14 mouse cellular contexts compared by ENCODE assay signal in genomic region chr5:118650007-118650548, GRCm38 (mm10).
A peak's percentile ranks its signal among the peaks of the same experiment; 100 is the strongest.
DNase-seq lines count a peak whose midpoint lies in the region; ATAC-seq and TF ChIP-seq lines count a peak whose summit lies in the region.
"Had no signal": no experiment of that assay in that cellular context is flagged by ENCODE, and none has a peak within 500 bp of the region (broad histone marks: within the 10 kb centered on the region; RNA-seq: fewer than 3 reads in every experiment).

No protein-coding gene starts in this region.

- H3K4me1 ChIP-seq in forebrain, postnatal 0 days (ENCODE audit: insufficient read depth) = peaks cover 6% of the 10 kb centered on the region; the same call in 1 of the 2 replicates
- peaks cover 44% of the 10 kb centered on the region for H3K4me1 ChIP-seq in forebrain, embryonic 10.5 days
- peaks cover 36% of the 10 kb centered on the region for H3K4me1 ChIP-seq in liver, embryonic 11.5 days (replicated peaks; ENCODE audit: control insufficient read depth, insufficient read depth, low read length)
- peaks cover 60% of the 10 kb centered on the region for H3K4me1 ChIP-seq in liver, embryonic 12.5 days
- peaks cover 11% of the 10 kb centered on the region for H3K4me1 ChIP-seq in stomach, postnatal 0 days (replicated peaks; ENCODE audit: control insufficient read depth, insufficient read depth)

- H3K36me3 ChIP-seq in forebrain, postnatal 0 days (ENCODE audit: insufficient read depth) = no peaks in the 10 kb centered on the region; the same call in 1 of the 2 replicates
- no peaks in the 10 kb centered on the region for H3K36me3 ChIP-seq in forebrain, embryonic 10.5 days (replicated peaks)
- H3K36me3 ChIP-seq in liver, embryonic 11.5 days (ENCODE audit: control insufficient read depth, insufficient read depth, low read length) = no peaks in the 10 kb centered on the region
- H3K36me3 ChIP-seq in liver, embryonic 12.5 days = no peaks in the 10 kb centered on the region
- H3K36me3 ChIP-seq in stomach, postnatal 0 days (ENCODE audit: control insufficient read depth, insufficient read depth, low read length) = no peaks in the 10 kb centered on the region
- H3K36me3 ChIP-seq: limb, embryonic 12.5 days; midbrain, embryonic 13.5 days; neural tube, embryonic 15.5 days had no signal

- H3K4me2 ChIP-seq in forebrain, postnatal 0 days (ENCODE audit: low read depth) = no peak overlapping the region
- no peak overlapping the region for H3K4me2 ChIP-seq in liver, embryonic 11.5 days
- no peak overlapping the region for H3K4me2 ChIP-seq in liver, embryonic 12.5 days
- peak overlapping the region; percentile 12; the same call in 1 of the 2 replicates for H3K4me2 ChIP-seq in stomach, postnatal 0 days (replicated peaks; ENCODE audit: low read depth)
- H3K4me2 ChIP-seq: limb, embryonic 12.5 days; liver, embryonic 15.5 days; midbrain, embryonic 13.5 days; neural tube, embryonic 15.5 days had no signal

- peak; percentile 73; the same call in 1 of the 2 replicates for ATAC-seq in forebrain, postnatal 0 days
- no peak for ATAC-seq in liver, embryonic 11.5 days (replicated peaks; ENCODE audit: low FRiP score)
- no peak for ATAC-seq in liver, embryonic 12.5 days
- no peak; the same call in 1 of the 2 replicates for ATAC-seq in stomach, postnatal 0 days (ENCODE audit: low FRiP score, low TSS enrichment)
- ATAC-seq in cerebellum, adult (ENCODE audit: insufficient number of reproducible peaks, low FRiP score, low TSS enrichment) = no peak
- ATAC-seq: midbrain, embryonic 13.5 days had no signal

- TF ChIP-seq EP300 in stomach, postnatal 0 days (optimal IDR thresholded peaks at IDR 0.05) = no peak

- TF ChIP-seq CTCF in forebrain, postnatal 0 days (IDR thresholded peaks at IDR 0.05; ENCODE audit: low read depth) = no peak
- TF ChIP-seq CTCF in stomach, postnatal 0 days (IDR thresholded peaks at IDR 0.05; ENCODE audit: low read depth) = no peak

- peak; percentile 48 for DNase-seq in forebrain, postnatal 0 days
- no peak for DNase-seq in forebrain, embryonic 10.5 days (ENCODE audit: extremely low spot score, low spot score)
- no peak for DNase-seq in liver, embryonic 11.5 days (ENCODE audit: low spot score)
- peak; percentile 50 for DNase-seq in brain, adult 2 months (ENCODE audit: low read depth, low spot score)
- DNase-seq in stomach, postnatal 0 days (ENCODE audit: low spot score) = no peak
- DNase-seq: right cerebral cortex, postnatal 4 days; thymus, adult 18-20 months had no signal

- no peak overlapping the region for H3K9ac ChIP-seq in forebrain, postnatal 0 days
- no peak overlapping the region for H3K9ac ChIP-seq in liver, embryonic 11.5 days (ENCODE audit: low read depth, low read length)
- H3K9ac ChIP-seq in liver, embryonic 12.5 days = no peak overlapping the region
- H3K9ac ChIP-seq in stomach, postnatal 0 days (ENCODE audit: low read length) = no peak overlapping the region
- H3K9ac ChIP-seq: limb, embryonic 12.5 days; liver, embryonic 15.5 days; midbrain, embryonic 13.5 days; neural tube, embryonic 15.5 days had no signal

- no peaks in the 10 kb centered on the region for H3K9me3 ChIP-seq in forebrain, postnatal 0 days (ENCODE audit: low read length)
- H3K9me3 ChIP-seq in forebrain, embryonic 10.5 days = no peaks in the 10 kb centered on the region
- H3K9me3 ChIP-seq in liver, embryonic 11.5 days (ENCODE audit: control insufficient read depth, low read length) = no peaks in the 10 kb centered on the region
- no peaks in the 10 kb centered on the region for H3K9me3 ChIP-seq in liver, embryonic 12.5 days (replicated peaks)
- H3K9me3 ChIP-seq in stomach, postnatal 0 days (ENCODE audit: control insufficient read depth, low read length) = no peaks in the 10 kb centered on the region
- H3K9me3 ChIP-seq: G1E; limb, embryonic 12.5 days; liver, embryonic 15.5 days; midbrain, embryonic 13.5 days; neural tube, embryonic 15.5 days had no signal

- H3K4me3 ChIP-seq in forebrain, postnatal 0 days (ENCODE audit: low read depth, low read length) = no peak overlapping the region
- H3K4me3 ChIP-seq in forebrain, embryonic 10.5 days = no peak overlapping the region
- no peak overlapping the region for H3K4me3 ChIP-seq in liver, embryonic 11.5 days (ENCODE audit: low read depth, low read length)
- no peak overlapping the region for H3K4me3 ChIP-seq in liver, embryonic 12.5 days
- no peak overlapping the region for H3K4me3 ChIP-seq in stomach, postnatal 0 days (ENCODE audit: low read depth, low read length)
- H3K4me3 ChIP-seq: limb, embryonic 12.5 days; liver, embryonic 15.5 days; midbrain, embryonic 13.5 days; neural tube, embryonic 15.5 days had no signal

- no peaks in the 10 kb centered on the region for H3K27me3 ChIP-seq in forebrain, postnatal 0 days (ENCODE audit: insufficient read depth, low read length)
- H3K27me3 ChIP-seq in forebrain, embryonic 10.5 days (ENCODE audit: poor library complexity, severe bottlenecking) = no peaks in the 10 kb centered on the region
- H3K27me3 ChIP-seq in liver, embryonic 11.5 days (replicated peaks; ENCODE audit: control insufficient read depth, insufficient read depth, low read length) = no peaks in the 10 kb centered on the region
- no peaks in the 10 kb centered on the region for H3K27me3 ChIP-seq in liver, embryonic 12.5 days (replicated peaks)
- H3K27me3 ChIP-seq in stomach, postnatal 0 days (ENCODE audit: control insufficient read depth, insufficient read depth, low read length) = no peaks in the 10 kb centered on the region
- H3K27me3 ChIP-seq: limb, embryonic 12.5 days; liver, embryonic 15.5 days; midbrain, embryonic 13.5 days; neural tube, embryonic 15.5 days had no signal

- WGBS in forebrain, postnatal 0 days = 68% methylated on average over 4 of the region's 4 CpGs
- 94% methylated on average over 4 of the region's 4 CpGs for WGBS in forebrain, embryonic 10.5 days
- 88% methylated on average over 4 of the region's 4 CpGs for WGBS in liver, embryonic 11.5 days
- WGBS in liver, embryonic 12.5 days (ENCODE audit: insufficient replicate concordance) = 83% methylated on average over 4 of the region's 4 CpGs
- 55% methylated on average over 4 of the region's 4 CpGs for WGBS in stomach, postnatal 0 days

- peak overlapping the region; percentile 47 for H3K27ac ChIP-seq in forebrain, postnatal 0 days (ENCODE audit: low read depth, low read length)
- H3K27ac ChIP-seq in forebrain, embryonic 10.5 days = no peak overlapping the region
- H3K27ac ChIP-seq in liver, embryonic 11.5 days (ENCODE audit: low read depth, low read length) = peak overlapping the region; percentile 32; the same call in 1 of the 2 replicates
- H3K27ac ChIP-seq in liver, embryonic 12.5 days = no peak overlapping the region
- no peak overlapping the region; the same call in 1 of the 2 replicates for H3K27ac ChIP-seq in stomach, postnatal 0 days (replicated peaks)
- H3K27ac ChIP-seq: limb, embryonic 12.5 days; liver, embryonic 15.5 days; midbrain, embryonic 13.5 days; neural tube, embryonic 15.5 days had no signal

Comparison
In these comparisons a context has a peak if more than half of its experiments do, and no peak if none do; other contexts are left out.
1. DNase-seq: peak in forebrain, postnatal 0 days (single experiment) and brain, adult 2 months (single experiment); none in forebrain, embryonic 10.5 days (single experiment), liver, embryonic 11.5 days (single experiment) and stomach, postnatal 0 days (single experiment).
2. H3K27ac ChIP-seq: peak in forebrain, postnatal 0 days (single experiment) and liver, embryonic 11.5 days (single experiment); none in forebrain, embryonic 10.5 days (single experiment), liver, embryonic 12.5 days (single experiment) and stomach, postnatal 0 days (single experiment).